Mouse (Mus musculus) induced T-regulatory cell, adult 2 months (primary cell): ENCODE measurements around the gene Arid3a.
A peak's percentile ranks its signal among the peaks of the same experiment; 100 is the strongest.

Experiments
- DNase-seq: peaks from one replicate; pipeline ENCODE4 v3.0.0-alpha.2; 2012; ENCODE audit warnings: low read depth

The Arid3a gene

GRCm38 (mm10) chr10:79927324-79928029, 634 bp downstream of the Arid3a start:
- DNase-seq: peak; percentile 80

GRCm38 (mm10) chr10:79928030-79928694, 1.3 kb downstream of the Arid3a start:
- peak; percentile 67 for DNase-seq

DNA sequence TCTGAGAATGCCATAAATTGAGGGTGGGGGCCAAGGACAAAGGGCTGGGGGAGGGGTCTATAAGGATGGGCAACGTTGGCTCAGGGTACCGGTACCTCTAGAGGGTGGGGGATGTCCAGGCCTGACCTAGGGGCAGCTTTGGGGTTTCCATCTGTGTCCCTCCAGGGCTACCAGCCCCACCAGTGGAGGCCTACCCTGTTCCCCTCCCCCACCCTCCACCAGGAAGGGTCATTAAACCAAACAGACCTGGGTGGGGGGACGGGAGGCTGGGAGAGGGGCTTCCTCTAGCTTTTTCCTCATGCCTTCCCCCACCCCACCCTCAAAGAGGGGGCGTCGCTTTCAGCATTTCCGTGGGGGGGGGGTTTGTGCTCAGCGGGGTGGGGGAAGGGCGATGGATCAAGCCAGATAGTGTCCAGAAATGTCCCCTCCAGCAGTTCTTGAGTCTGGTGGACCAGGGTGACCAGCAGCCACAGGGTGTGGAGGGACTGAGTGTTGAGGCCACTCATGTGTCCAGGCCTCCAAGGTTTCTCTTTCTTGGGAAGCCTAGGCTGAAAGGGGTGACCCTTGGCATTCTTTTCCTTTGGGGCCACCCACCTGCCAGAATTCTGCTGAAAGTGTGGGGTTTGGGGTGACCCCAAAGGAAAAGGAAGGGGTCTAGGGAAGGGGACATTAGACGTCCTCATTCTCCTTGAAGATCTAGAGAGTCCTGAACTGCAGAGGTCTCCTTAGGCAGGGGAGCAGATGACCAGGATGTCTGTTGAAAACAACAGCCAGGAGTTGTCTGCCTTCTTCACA, 2.3 kb downstream of the Arid3a start:
- no peak for DNase-seq

- DNase-seq: no peak
Observed at GRCm38 (mm10) chr10:79929967-79930825, 3.4 kb downstream of the Arid3a start.

- DNase-seq: no peak
Observed at GRCm38 (mm10) chr10:79930826-79931186, 4.0 kb downstream of the Arid3a start.

DNA sequence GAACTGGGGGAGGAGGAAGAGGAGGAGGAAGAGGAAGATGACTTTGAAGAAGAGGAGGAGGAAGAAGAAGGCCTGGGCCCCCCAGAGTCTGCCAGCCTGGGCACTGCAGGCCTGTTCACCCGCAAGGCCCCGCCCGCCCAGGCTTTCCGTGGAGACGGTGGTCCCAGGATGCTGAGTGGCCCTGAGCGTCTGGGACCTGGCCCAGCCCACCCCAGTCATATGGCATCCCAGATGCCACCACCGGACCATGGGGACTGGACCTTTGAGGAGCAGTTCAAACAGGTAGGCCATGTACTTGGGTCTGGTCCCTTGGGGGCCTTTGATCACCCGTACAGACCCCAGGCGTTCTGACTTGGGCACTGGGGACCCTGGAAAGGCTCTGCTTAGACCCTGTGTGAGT, 5.0 kb downstream of the Arid3a start:
- no peak for DNase-seq

DNA sequence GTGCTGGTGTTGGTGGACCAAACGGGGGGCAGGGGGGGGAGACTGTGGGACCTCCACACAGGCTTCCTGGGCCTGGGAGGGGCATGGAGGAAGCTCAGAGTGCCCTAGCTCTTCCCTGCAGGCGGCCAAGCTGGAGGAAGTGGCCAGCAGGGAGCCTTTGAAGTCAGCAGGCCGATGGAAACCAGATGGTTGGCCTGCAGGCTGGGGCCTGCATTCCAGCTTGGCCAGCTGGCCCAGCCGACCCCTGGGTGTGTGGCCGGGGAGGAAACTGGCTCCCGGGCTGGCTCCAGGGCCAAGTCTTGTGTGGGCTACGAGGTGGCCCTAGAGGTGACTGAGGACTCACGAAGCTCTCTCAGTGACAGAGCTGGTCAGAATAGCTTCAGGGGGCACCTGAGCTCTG, 5.9 kb downstream of the Arid3a start:
- DNase-seq: no peak

DNA sequence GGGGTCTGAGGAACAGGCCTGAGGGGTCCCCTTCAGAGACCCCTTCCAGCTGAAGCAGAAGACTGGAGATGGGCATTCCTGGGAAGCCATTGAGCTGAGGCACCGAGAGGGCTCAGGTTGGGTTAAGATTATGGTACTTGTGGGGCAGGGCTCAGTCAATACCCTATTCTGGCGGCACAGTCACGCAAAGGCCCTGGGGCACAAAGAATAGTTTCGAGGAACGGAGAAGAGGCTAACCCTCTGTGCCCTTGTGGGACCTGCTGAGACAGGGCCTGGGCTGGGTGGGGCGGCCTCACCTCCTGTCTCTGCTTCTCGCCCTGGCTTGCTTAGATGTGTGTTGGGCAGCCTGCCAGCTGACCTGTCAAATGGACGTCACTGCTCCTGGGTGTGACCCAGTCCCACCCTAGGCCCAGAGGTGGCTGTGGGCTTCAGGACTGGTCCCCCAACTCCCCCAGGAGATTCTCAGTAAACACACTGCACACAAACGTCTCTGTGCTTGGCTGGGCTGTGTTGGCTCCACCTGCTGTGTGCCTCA, 6.4 kb downstream of the Arid3a start:
- DNase-seq: no peak

DNA sequence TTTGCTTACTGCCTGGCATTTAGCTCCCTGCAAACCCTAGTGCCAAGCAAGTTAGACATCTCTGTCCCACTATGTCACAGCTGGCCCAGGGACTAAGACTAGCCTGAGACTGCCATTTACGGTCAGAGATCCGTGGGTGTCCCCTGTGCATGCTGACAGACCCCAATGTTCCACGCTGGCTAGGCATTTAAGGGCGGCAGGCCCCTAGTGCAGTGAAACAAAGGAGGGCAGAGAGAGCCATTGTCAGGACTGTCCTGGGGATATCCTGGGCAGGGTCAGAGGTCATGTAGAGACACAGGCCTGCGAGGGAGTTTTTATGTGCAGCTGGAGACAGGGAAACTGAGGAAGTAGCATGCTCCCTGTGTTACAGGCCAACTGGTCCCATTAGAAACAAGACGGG, 7.0 kb downstream of the Arid3a start:
- DNase-seq: no peak

DNA sequence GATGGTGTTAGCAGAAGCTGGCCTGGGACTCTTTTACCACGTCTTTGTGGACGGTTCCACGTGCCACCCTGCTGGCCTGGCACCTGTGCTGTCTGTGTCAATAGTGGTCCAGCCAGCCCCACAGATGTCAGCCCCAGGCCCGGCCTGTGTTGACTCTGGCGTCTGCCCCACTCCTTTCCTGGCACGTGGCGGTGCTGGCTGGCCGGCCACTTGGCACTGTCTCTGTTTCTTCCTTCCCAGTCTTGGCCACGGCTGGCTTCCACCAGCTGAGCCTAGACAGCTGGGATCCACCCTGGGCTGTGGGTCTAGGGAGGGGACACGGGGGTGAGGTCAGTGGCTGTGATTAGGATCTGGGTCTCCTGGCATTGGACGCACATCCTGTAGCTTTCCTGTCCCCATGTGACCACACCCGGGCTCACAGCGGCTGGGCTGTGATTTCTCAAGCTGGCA, 7.5 kb downstream of the Arid3a start:
- DNase-seq: no peak

DNA sequence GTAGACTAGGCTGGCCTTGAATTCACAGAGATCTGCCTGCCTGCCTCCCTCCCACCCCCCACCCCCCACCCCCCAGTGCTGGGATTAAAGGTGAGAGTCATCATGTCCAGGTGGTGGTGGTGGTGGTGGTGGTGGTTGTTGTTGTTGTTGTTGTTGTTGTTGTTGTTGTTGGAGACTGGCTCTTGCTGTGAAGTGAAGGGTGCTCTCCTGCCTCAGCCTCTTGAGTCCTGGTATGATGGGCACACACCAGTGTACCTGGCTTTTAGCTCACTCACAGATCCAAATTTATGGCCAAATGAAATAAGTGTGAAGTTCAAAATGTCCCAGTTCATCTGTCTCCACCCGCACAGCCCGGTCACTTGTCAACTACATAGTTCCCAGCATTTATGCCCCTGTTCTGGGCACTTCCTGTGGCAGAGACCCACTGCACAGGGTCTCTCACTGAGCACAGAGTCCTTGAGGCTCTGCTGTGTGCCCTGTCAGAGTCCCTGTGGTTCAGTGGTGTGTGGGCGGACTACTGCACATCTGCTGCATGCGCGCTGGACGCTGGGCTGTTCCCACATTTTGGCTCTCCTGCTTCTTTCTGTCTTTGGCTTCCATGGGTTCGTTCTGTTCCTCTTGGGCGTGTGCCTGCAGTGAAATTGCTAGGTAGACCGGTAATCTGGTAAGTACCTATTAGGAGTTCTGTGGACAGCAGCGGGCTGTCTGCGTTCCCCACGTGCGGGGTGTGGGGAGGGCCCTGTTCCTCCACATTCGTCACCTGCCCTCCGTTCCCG, 8.1 kb downstream of the Arid3a start:
- no peak for DNase-seq

DNA sequence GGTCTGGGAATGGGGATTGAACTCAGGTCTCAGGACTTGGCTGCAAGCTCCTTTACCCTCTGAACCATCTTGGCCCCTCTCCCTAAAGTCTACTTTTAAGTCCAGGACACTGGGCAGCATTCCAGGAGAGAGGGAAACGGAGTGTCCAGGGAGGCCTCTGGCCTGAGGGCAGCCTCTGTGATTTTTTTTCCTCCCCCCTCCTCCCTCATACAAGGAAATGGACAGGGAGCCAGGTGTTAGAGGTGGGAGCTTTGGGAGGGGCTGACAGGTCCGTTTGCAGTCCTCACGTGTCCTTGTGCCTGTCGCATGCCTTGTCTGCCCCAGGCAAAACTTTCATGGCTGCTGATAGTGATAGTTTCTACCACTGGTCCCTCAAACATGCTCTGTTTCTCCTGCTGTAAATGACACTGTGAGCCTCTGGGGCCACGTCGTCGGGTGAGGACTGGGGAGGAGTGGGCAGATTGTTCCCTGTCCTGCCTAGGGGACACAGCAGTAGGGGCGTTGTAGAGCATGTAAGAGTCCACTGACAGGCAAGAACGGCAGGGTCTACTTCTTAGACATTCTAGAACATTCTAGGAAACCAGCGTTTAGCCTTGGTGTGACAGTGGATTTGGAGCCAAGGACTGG, 9.6 kb downstream of the Arid3a start:
- DNase-seq: no peak

- DNase-seq: peak; percentile 94
Observed at GRCm38 (mm10) chr10:79936911-79937441, 10.1 kb downstream of the Arid3a start.

- DNase-seq: no peak
Observed at GRCm38 (mm10) chr10:79937775-79938526, 11.1 kb downstream of the Arid3a start.

- DNase-seq: no peak
Observed at GRCm38 (mm10) chr10:79940749-79941148, 13.9 kb downstream of the Arid3a start.

GRCm38 (mm10) chr10:79942988-79943387, 16.1 kb downstream of the Arid3a start:
- no peak for DNase-seq

GRCm38 (mm10) chr10:79943471-79943901, 16.6 kb downstream of the Arid3a start:
- no peak for DNase-seq

DNA sequence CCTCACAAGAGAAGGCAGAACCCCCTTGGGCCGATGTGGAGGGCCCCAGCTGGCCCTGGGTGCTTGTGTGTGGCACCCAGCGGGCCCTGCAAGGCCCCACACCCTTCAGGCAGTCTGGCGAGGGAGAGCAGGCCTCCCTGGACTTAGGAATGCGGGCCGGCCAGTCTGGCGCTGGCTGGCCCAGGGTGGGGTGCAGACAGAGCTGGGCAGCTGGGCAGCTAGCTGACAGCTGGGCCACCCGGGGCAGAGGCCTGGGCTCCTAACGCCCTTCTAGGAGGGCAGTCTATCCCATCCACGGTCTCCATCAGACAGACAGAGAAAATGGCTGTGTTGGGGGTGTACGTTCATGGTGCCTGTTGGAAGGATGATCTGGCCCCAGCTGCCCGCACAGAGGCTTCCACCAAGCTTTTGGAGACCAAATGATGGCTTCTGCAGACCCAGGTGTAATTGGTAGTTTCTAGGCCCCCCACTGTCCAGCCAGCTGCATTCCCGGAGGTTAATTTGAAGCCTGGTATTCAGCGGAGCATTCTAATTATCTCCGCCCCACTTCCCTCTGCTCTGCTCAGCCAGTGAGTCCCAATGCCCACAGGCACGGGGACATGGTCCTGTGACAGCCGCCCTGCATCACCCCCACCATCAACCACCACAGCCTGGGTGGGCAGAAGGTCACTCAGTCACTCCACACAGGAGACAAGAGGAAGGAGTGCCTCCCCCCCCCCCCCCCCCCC, 18.8 kb downstream of the Arid3a start:
- no peak for DNase-seq
